Mouse (Mus musculus) cerebellum, adult 2 months (tissue): ENCODE measurements around the gene Lbhd2.

Source experiments
- CTCF ChIP-seq: fragments of 200-500 bp; IDR thresholded peaks from 2 replicates; pipeline ENCODE4 v1.5.1; 2011; ENCODE audit warnings: low read depth, mild to moderate bottlenecking, control low read depth, low read length, moderate library complexity, borderline replicate concordance; ENCODE audit not compliant: insufficient read depth
- POLR2A ChIP-seq: fragments of 200-500 bp; IDR thresholded peaks from 2 replicates; pipeline ENCODE4 v1.6.1; 2011; ENCODE audit warnings: low read length, control low read depth, borderline replicate concordance; ENCODE audit not compliant: insufficient read depth

DNA sequence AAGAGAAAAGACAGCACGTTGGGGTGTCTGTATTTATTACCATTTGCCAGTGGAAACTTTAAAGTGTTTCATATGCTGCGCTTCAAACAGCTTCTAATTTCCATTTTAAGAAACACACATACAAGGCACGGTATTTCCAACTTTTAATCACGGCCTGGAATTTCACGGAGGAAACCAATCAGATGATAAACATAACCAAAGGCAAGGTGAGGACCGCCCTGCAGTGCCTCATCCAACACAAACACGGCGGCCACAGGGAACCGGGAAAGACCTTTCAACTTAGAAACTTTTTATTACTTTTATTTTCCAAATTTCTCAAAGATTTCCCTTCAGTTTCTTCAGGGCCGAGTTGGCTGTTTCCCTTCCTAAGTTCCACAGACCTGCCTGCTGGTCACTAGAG is 31.9 kb upstream of the Lbhd2 start:
- no peak for TF ChIP-seq CTCF
- TF ChIP-seq POLR2A = no peak
